Mouse (Mus musculus) hindbrain, embryonic 14.5 days (tissue): Measurements from ENCODE around the gene Scamp4. TPM values are rescaled to one million over a fixed set of nuclear protein-coding genes. Genes with fewer than 3 reads are reported as not detected.
A peak's percentile ranks its signal among the peaks of the same experiment; 100 is the strongest.
"Not testable (repeated sequence)": the region's sequence is repeated elsewhere in the genome, so short reads cannot be mapped to it uniquely, and the experiment has no call there.

ENCODE experiments used
- ATAC-seq: fragments of 200-750 bp; cut with Nextera tagmentation; 2 replicates; pipeline ENCODE4 v1.8.0; 2017; ENCODE audit warnings: moderate number of reproducible peaks, mild to moderate bottlenecking, moderate TSS enrichment, moderate library complexity; ENCODE audit not compliant: low FRiP score
- DNase-seq: peaks from one replicate; pipeline ENCODE4 v3.0.0-alpha.2; 2015; ENCODE audit warnings: low spot score
- H3K27ac ChIP-seq: fragments of 300-500 bp; sonication (generic); 2 replicates; pipeline ENCODE4 v1.5.1; 2014; ENCODE audit warnings: mild to moderate bottlenecking, moderate library complexity
- H3K27me3 ChIP-seq: fragments of 300-500 bp; sonication (generic); 2 replicates; pipeline ENCODE4 v1.6.1; 2014; ENCODE audit warnings: mild to moderate bottlenecking, low read length, mixed read lengths; ENCODE audit not compliant: control insufficient read depth, insufficient read depth
- H3K36me3 ChIP-seq: fragments of 300-500 bp; sonication (generic); replicated peaks from 2 replicates; pipeline ENCODE4 v1.6.1; 2014; ENCODE audit not compliant: control insufficient read depth, insufficient read depth
- H3K4me1 ChIP-seq: fragments of 300-500 bp; sonication (generic); replicated peaks from 2 replicates; pipeline ENCODE4 v1.6.1; 2014; ENCODE audit warnings: antibody characterized with exemption, low read length, mixed read lengths; ENCODE audit not compliant: control insufficient read depth, insufficient read depth
- H3K4me2 ChIP-seq: fragments of 300-500 bp; sonication (generic); replicated peaks from 2 replicates; pipeline ENCODE4 v1.6.1; 2014; ENCODE audit warnings: mild to moderate bottlenecking, moderate library complexity
- H3K4me3 ChIP-seq: fragments of 300-500 bp; sonication (generic); replicated peaks from 2 replicates; pipeline ENCODE4 v1.5.1; 2014; ENCODE audit warnings: mild to moderate bottlenecking, low read length
- H3K9ac ChIP-seq: fragments of 300-500 bp; sonication (generic); 2 replicates; pipeline ENCODE4 v1.6.1; 2014
- H3K9me3 ChIP-seq: fragments of 300-500 bp; sonication (generic); 2 replicates; pipeline ENCODE4 v1.6.1; 2016; ENCODE audit warnings: low read length; ENCODE audit not compliant: control insufficient read depth
- WGBS: fragments of 180-500 bp; shearing (Covaris S2); extraction: QIAGEN DNeasy Blood & Tissue Kit; methylation state at CpG from one replicate; pipeline ENCODE4 v1.1.7; 2014; 5-methylcytosine and 5-hydroxymethylcytosine counted together
- polyA plus RNA-seq: library from polyadenylated mRNA; unstranded; fragments of >200 nt; fragmentation: Nextera tagmentation; extraction: Ambion mirVana; gene quantifications from 2 replicates; pipeline ENCODE4 v1.2.1, GENCODE M21; 2014

Gene Scamp4
- polyA plus RNA-seq, 1 experiment from 2014 or later: 64.5 TPM

GRCm38 (mm10) chr10:80623457-80624191, 21.0 kb downstream of the Scamp4 start:
- WGBS: 17% methylated on average over 15 of the region's 15 CpGs
- Histone ChIP-seq H3K36me3 (no peaks in the 10 kb centered on the region), H3K4me2 (peak overlapping the region; percentile 99), H3K9ac (peak overlapping the region; percentile 89), H3K4me1 (peaks cover 30% of the 10 kb centered on the region), H3K27ac (peak overlapping the region; percentile 94), H3K27me3 (no peaks in the 10 kb centered on the region), H3K4me3 (peak overlapping the region; percentile 87), H3K9me3 (no peaks in the 10 kb centered on the region)
- DNase-seq (no peak), ATAC-seq (no peak)

- no peak for ATAC-seq
- peaks cover 30% of the 10 kb centered on the region for H3K4me1 ChIP-seq
- WGBS: 90% methylated on average over 4 of the region's 4 CpGs
Measured at GRCm38 (mm10) chr10:80625764-80626163, 23.1 kb downstream of the Scamp4 start.

GRCm38 (mm10) chr10:80627685-80628084, 25.0 kb downstream of the Scamp4 start:
- H3K9me3 ChIP-seq: no peaks in the 10 kb centered on the region
- no peaks in the 10 kb centered on the region for H3K36me3 ChIP-seq
- no peaks in the 10 kb centered on the region for H3K27me3 ChIP-seq
- WGBS: 45% methylated on average over 2 of the region's 2 CpGs
- peaks cover 22% of the 10 kb centered on the region for H3K4me1 ChIP-seq
- no peak overlapping the region for H3K9ac ChIP-seq
- no peak overlapping the region for H3K4me3 ChIP-seq
- H3K4me2 ChIP-seq: no peak overlapping the region
- ATAC-seq (no peak), DNase-seq (no peak)
- no peak overlapping the region for H3K27ac ChIP-seq

More at GRCm38 (mm10) chr10:80625764-80626163, 23.1 kb downstream of the Scamp4 start:
- H3K4me3 ChIP-seq: no peak overlapping the region
- no peak overlapping the region for H3K9ac ChIP-seq
- H3K4me2 ChIP-seq: no peak overlapping the region
- no peak for DNase-seq
- H3K27ac ChIP-seq: no peak overlapping the region
- no peaks in the 10 kb centered on the region for H3K36me3 ChIP-seq
- no peaks in the 10 kb centered on the region for H3K27me3 ChIP-seq
- no peaks in the 10 kb centered on the region for H3K9me3 ChIP-seq

- Histone ChIP-seq H3K4me1 (peaks cover 13% of the 10 kb centered on the region), H3K36me3 (peaks cover 2% of the 10 kb centered on the region; the same call in 1 of the 2 replicates), H3K4me2 (no peak overlapping the region), H3K27ac (no peak overlapping the region), H3K27me3 (no peaks in the 10 kb centered on the region), H3K9ac (no peak overlapping the region), H3K4me3 (no peak overlapping the region), H3K9me3 (no peaks in the 10 kb centered on the region)
- DNase-seq: no peak
- WGBS: 79% methylated on average over 9 of the region's 9 CpGs
- no peak for ATAC-seq
Measured at GRCm38 (mm10) chr10:80628925-80629324, 26.3 kb downstream of the Scamp4 start.

- Histone ChIP-seq H3K4me2 (no peak overlapping the region), H3K9ac (no peak overlapping the region), H3K27me3 (no peaks in the 10 kb centered on the region), H3K4me1 (no peaks in the 10 kb centered on the region), H3K27ac (no peak overlapping the region), H3K36me3 (peaks cover 64% of the 10 kb centered on the region), H3K9me3 (no peaks in the 10 kb centered on the region), H3K4me3 (no peak overlapping the region)
- WGBS: 90% methylated on average over 6 of the region's 6 CpGs
- DNase-seq (no peak), ATAC-seq (no peak)
Measured at GRCm38 (mm10) chr10:80635345-80635744, 32.7 kb downstream of the Scamp4 start.

GRCm38 (mm10) chr10:80646936-80647335, 44.3 kb downstream of the Scamp4 start:
- 95% methylated on average over 10 of the region's 10 CpGs for WGBS
- Histone ChIP-seq H3K27me3 (no peaks in the 10 kb centered on the region), H3K4me3 (no peak overlapping the region), H3K4me2 (no peak overlapping the region), H3K4me1 (no peaks in the 10 kb centered on the region), H3K9ac (no peak overlapping the region), H3K9me3 (no peaks in the 10 kb centered on the region), H3K36me3 (peaks cover 65% of the 10 kb centered on the region), H3K27ac (no peak overlapping the region)
- ATAC-seq (no peak), DNase-seq (no peak)

GRCm38 (mm10) chr10:80649910-80650309, 47.2 kb downstream of the Scamp4 start:
- ATAC-seq, H3K9me3 ChIP-seq, H3K9ac ChIP-seq, H3K4me1 ChIP-seq, H3K27ac ChIP-seq, H3K4me3 ChIP-seq, H3K4me2 ChIP-seq, DNase-seq, H3K27me3 ChIP-seq: not testable (repeated sequence)
- peaks cover 35% of the 10 kb centered on the region for H3K36me3 ChIP-seq
- WGBS: 97% methylated on average over 6 of the region's 6 CpGs

GRCm38 (mm10) chr10:80650392-80650791, 47.7 kb downstream of the Scamp4 start:
- Histone ChIP-seq H3K4me2 (no peak overlapping the region), H3K9me3 (no peaks in the 10 kb centered on the region), H3K27ac (no peak overlapping the region), H3K4me1 (peaks cover 9% of the 10 kb centered on the region), H3K27me3 (no peaks in the 10 kb centered on the region), H3K36me3 (peaks cover 30% of the 10 kb centered on the region), H3K9ac (no peak overlapping the region), H3K4me3 (no peak overlapping the region)
- ATAC-seq (no peak), DNase-seq (no peak)
- 92% methylated on average over 10 of the region's 10 CpGs for WGBS

- 76% methylated on average over 6 of the region's 6 CpGs for WGBS
- H3K4me1 ChIP-seq: peaks cover 21% of the 10 kb centered on the region
- no peak overlapping the region for H3K4me2 ChIP-seq
- no peak overlapping the region for H3K27ac ChIP-seq
- DNase-seq (no peak), ATAC-seq (no peak)
- H3K27me3 ChIP-seq: no peaks in the 10 kb centered on the region
- H3K9me3 ChIP-seq: no peaks in the 10 kb centered on the region
- H3K4me3 ChIP-seq: no peak overlapping the region
- H3K36me3 ChIP-seq: peaks cover 4% of the 10 kb centered on the region
- no peak overlapping the region for H3K9ac ChIP-seq
Measured at GRCm38 (mm10) chr10:80653156-80653720, 50.6 kb downstream of the Scamp4 start.
